Mouse (Mus musculus) lung, adult 2 months (tissue): ENCODE data around the gene Ube4b.

Source experiments
- CTCF ChIP-seq: fragments of 200-500 bp; IDR thresholded peaks from 2 replicates; pipeline ENCODE4 v1.5.1; 2011; ENCODE audit warnings: mild to moderate bottlenecking, low read length, control low read depth; ENCODE audit not compliant: insufficient read depth
- POLR2A ChIP-seq: fragments of 200-500 bp; IDR thresholded peaks from 2 replicates; pipeline ENCODE4 v1.6.1; 2011; ENCODE audit warnings: low read depth, mild to moderate bottlenecking, control low read depth, low read length, borderline replicate concordance; ENCODE audit errors: extremely low read depth

- TF ChIP-seq CTCF (no peak), POLR2A (no peak)
These were observed 77.6 kb downstream of the Ube4b start for GRCm38 (mm10) chr4:149348963-149349362.
